Mouse (Mus musculus) 3134 (cell line): ENCODE measurements around the gene Gm4027.
"Not testable (repeated sequence)": the region's sequence is repeated elsewhere in the genome, so short reads cannot be mapped to it uniquely, and the experiment has no call there.

ENCODE experiments used
- DNase-seq: peaks from one replicate; pipeline ENCODE4 v3.0.0-alpha.2; 2011; ENCODE audit warnings: low spot score; ENCODE audit not compliant: insufficient read length; ENCODE audit errors: extremely low read depth

Gm4027 gene

GRCm38 (mm10) chr12:87618569-87618968 lies at the start of gene Gm4027:
Gm4027 (plus strand) TSS chr12:87618869.
- not testable (repeated sequence) for DNase-seq

- not testable (repeated sequence) for DNase-seq
These were observed 17.3 kb upstream of the Gm4027 start for GRCm38 (mm10) chr12:87601388-87601787.

GRCm38 (mm10) chr12:87602388-87602787 lies 16.3 kb upstream of the Gm4027 start, which contains the start of gene Oog1:
Oog1 (plus strand) TSS chr12:87602688.
- not testable (repeated sequence) for DNase-seq

- not testable (repeated sequence) for DNase-seq
These were observed 25.9 kb downstream of the Gm4027 start, which contains the start of gene Gm16381 for GRCm38 (mm10) chr12:87644520-87644919. Gm16381 (minus strand) TSS chr12:87644620.

- DNase-seq: not testable (repeated sequence)
These were observed 34.4 kb downstream of the Gm4027 start for GRCm38 (mm10) chr12:87652916-87653703.
